ENCODE assay signal across 24 mouse cellular contexts in genomic region chr6:121116434-121116833, GRCm38 (mm10). TPM values are rescaled to one million over a fixed set of nuclear protein-coding genes. Genes with fewer than 3 reads are reported as not detected.
DNase-seq lines count a peak whose midpoint lies in the region; ATAC-seq and TF ChIP-seq lines count a peak whose summit lies in the region.
"Had no signal": no experiment of that assay in that cellular context is flagged by ENCODE, and none has a peak within 500 bp of the region (broad histone marks: within the 10 kb centered on the region; RNA-seq: fewer than 3 reads in every experiment).

No protein-coding gene starts in this region.

- H3K9me3 ChIP-seq in kidney, embryonic 14.5 days (ENCODE audit: control insufficient read depth, low read length): peaks cover 3% of the 10 kb centered on the region; the same call in 1 of the 2 replicates
- no peaks in the 10 kb centered on the region for H3K9me3 ChIP-seq in liver, postnatal 0 days (ENCODE audit: low read length)
- H3K9me3 ChIP-seq in stomach, postnatal 0 days (ENCODE audit: control insufficient read depth, low read length): no peaks in the 10 kb centered on the region
- H3K9me3 ChIP-seq: embryonic facial prominence, embryonic 15.5 days; heart, embryonic 15.5 days; hindbrain, embryonic 13.5 days had no signal

- H3K27ac ChIP-seq in kidney, embryonic 14.5 days (ENCODE audit: low read depth, low read length): no peak overlapping the region
- H3K27ac ChIP-seq in liver, postnatal 0 days (ENCODE audit: low read depth): no peak overlapping the region
- H3K27ac ChIP-seq in stomach, postnatal 0 days (replicated peaks): no peak overlapping the region
- H3K27ac ChIP-seq: embryonic facial prominence, embryonic 15.5 days; heart, adult 2 months; heart, embryonic 15.5 days; hindbrain, embryonic 13.5 days had no signal

- TF ChIP-seq EP300 in liver, postnatal 0 days (IDR thresholded peaks at IDR 0.05; ENCODE audit: low read depth): no peak
- TF ChIP-seq EP300 in stomach, postnatal 0 days (optimal IDR thresholded peaks at IDR 0.05): no peak

- H3K4me3 ChIP-seq in kidney, embryonic 14.5 days (ENCODE audit: low read length): no peak overlapping the region
- H3K4me3 ChIP-seq in liver, postnatal 0 days (ENCODE audit: low read depth, low read length): no peak overlapping the region
- no peak overlapping the region for H3K4me3 ChIP-seq in stomach, postnatal 0 days (ENCODE audit: low read depth, low read length)
- H3K4me3 ChIP-seq: embryonic facial prominence, embryonic 15.5 days; erythroblast, embryonic 14.5 days; heart, adult 2 months; heart, embryonic 15.5 days; hindbrain, embryonic 13.5 days had no signal

- H3K9ac ChIP-seq in kidney, embryonic 14.5 days (ENCODE audit: low read depth, low read length): no peak overlapping the region
- H3K9ac ChIP-seq in liver, postnatal 0 days (replicated peaks): no peak overlapping the region
- no peak overlapping the region for H3K9ac ChIP-seq in stomach, postnatal 0 days (ENCODE audit: low read length)
- H3K9ac ChIP-seq: embryonic facial prominence, embryonic 15.5 days; heart, embryonic 15.5 days; hindbrain, embryonic 13.5 days had no signal

- no peak for ATAC-seq in kidney, embryonic 14.5 days (ENCODE audit: low FRiP score, low TSS enrichment)
- peak; percentile 53 for ATAC-seq in common myeloid progenitor, adult 5-6 weeks (replicated peaks; ENCODE audit: low read depth, poor library complexity, severe bottlenecking)
- ATAC-seq in liver, postnatal 0 days: no peak
- 0 out of 2 replicates have a peak, but pooled peaks have one; percentile 25 for ATAC-seq in stomach, postnatal 0 days (ENCODE audit: low FRiP score, low TSS enrichment)
- ATAC-seq: activated CD4-positive, CD25-positive, alpha-beta regulatory T cell, adult 4 months; forebrain, embryonic 16.5 days; Patski had no signal

- H3K4me2 ChIP-seq in kidney, embryonic 14.5 days (replicated peaks; ENCODE audit: low read depth, low read length): no peak overlapping the region
- H3K4me2 ChIP-seq in liver, postnatal 0 days (ENCODE audit: low read depth, low read length): no peak overlapping the region
- H3K4me2 ChIP-seq in stomach, postnatal 0 days (replicated peaks; ENCODE audit: low read depth): no peak overlapping the region
- H3K4me2 ChIP-seq: embryonic facial prominence, embryonic 15.5 days; heart, embryonic 11.5 days; heart, embryonic 15.5 days; hindbrain, embryonic 13.5 days had no signal

- H3K4me1 ChIP-seq in kidney, embryonic 14.5 days (ENCODE audit: control insufficient read depth, insufficient read depth, low read length): no peaks in the 10 kb centered on the region
- peaks cover 13% of the 10 kb centered on the region for H3K4me1 ChIP-seq in liver, postnatal 0 days (ENCODE audit: insufficient read depth)
- H3K4me1 ChIP-seq in stomach, postnatal 0 days (replicated peaks; ENCODE audit: control insufficient read depth, insufficient read depth): no peaks in the 10 kb centered on the region

- H3K36me3 ChIP-seq in kidney, embryonic 14.5 days (ENCODE audit: control insufficient read depth, insufficient read depth, low read length): no peaks in the 10 kb centered on the region
- no peaks in the 10 kb centered on the region for H3K36me3 ChIP-seq in liver, postnatal 0 days (replicated peaks; ENCODE audit: insufficient read depth, low read length)
- no peaks in the 10 kb centered on the region for H3K36me3 ChIP-seq in stomach, postnatal 0 days (ENCODE audit: control insufficient read depth, insufficient read depth, low read length)
- H3K36me3 ChIP-seq: embryonic facial prominence, embryonic 15.5 days; heart, embryonic 15.5 days; hindbrain, embryonic 13.5 days had no signal

- peak; percentile 24; the same call in 1 of the 2 replicates for TF ChIP-seq CTCF in liver, postnatal 0 days (IDR thresholded peaks at IDR 0.05; ENCODE audit: low read depth)
- no peak for TF ChIP-seq CTCF in stomach, postnatal 0 days (IDR thresholded peaks at IDR 0.05; ENCODE audit: low read depth)

- DNase-seq in kidney, postnatal 10 days: peak; percentile 5
- no peak for DNase-seq in liver, postnatal 0 days
- no peak for DNase-seq in stomach, postnatal 0 days (ENCODE audit: low spot score)
- DNase-seq in lung, postnatal 36 days: no peak
- DNase-seq in lung, postnatal 14 days: no peak
- DNase-seq: adrenal gland, postnatal 14 days; cerebellum, adult 11-12 months; cerebellum, adult 9-10 months; cerebellum, postnatal 25 days; embryo, embryonic 11 days; gastrocnemius, postnatal 10 days; heart, adult 2 months; heart, postnatal 14 days had no signal

- WGBS in kidney, embryonic 14.5 days: 26% methylated on average over 10 of the region's 10 CpGs
- WGBS in liver, postnatal 0 days (ENCODE audit: insufficient replicate concordance): 28% methylated on average over 10 of the region's 10 CpGs
- WGBS in stomach, postnatal 0 days: 62% methylated on average over 10 of the region's 10 CpGs

- H3K27me3 ChIP-seq in kidney, embryonic 14.5 days (ENCODE audit: control insufficient read depth, insufficient read depth, low read length): no peaks in the 10 kb centered on the region
- no peaks in the 10 kb centered on the region for H3K27me3 ChIP-seq in liver, postnatal 0 days (ENCODE audit: insufficient read depth, low read length)
- H3K27me3 ChIP-seq in stomach, postnatal 0 days (ENCODE audit: control insufficient read depth, insufficient read depth, low read length): no peaks in the 10 kb centered on the region
- H3K27me3 ChIP-seq: CH12.LX; embryonic facial prominence, embryonic 15.5 days; heart, embryonic 15.5 days; hindbrain, embryonic 13.5 days; Patski had no signal

RNA-seq across cellular contexts. Expression of gene Mical3, which starts 14.4 kb away (rescaled TPM):
- polyA plus RNA-seq in kidney, embryonic 14.5 days (2014; fragmentation: Nextera tagmentation; extraction: Ambion mirVana): 16.7 and 20.0 TPM in 2 replicates
- total RNA-seq in common myeloid progenitor, adult 5-6 weeks (2017): 22.0 and 24.3 TPM in 2 replicates
- polyA plus RNA-seq in liver, postnatal 0 days (2015; fragmentation: Nextera tagmentation; extraction: Ambion mirVana): 4.0 and 4.5 TPM in 2 replicates
- polyA plus RNA-seq in stomach, postnatal 0 days (2015; fragmentation: Nextera tagmentation; extraction: Ambion mirVana): 4.1 and 4.5 TPM in 2 replicates

Comparison
In these comparisons a context has a peak if more than half of its experiments do, and no peak if none do; other contexts are left out.
1. ATAC-seq: peak in common myeloid progenitor, adult 5-6 weeks (single experiment) and stomach, postnatal 0 days (single experiment); none in kidney, embryonic 14.5 days (single experiment) and liver, postnatal 0 days (single experiment).